Mouse (Mus musculus): ENCODE data around the gene Zfp276. TPM values are rescaled to one million over a fixed set of nuclear protein-coding genes. Genes with fewer than 3 reads are reported as not detected.

The Zfp276 gene
- polyA plus RNA-seq, 1 experiment from 2014 or later = 5.5 TPM

- H3K9ac ChIP-seq (replicated peaks) = no peak overlapping the region
- WGBS (ENCODE audit: insufficient replicate concordance) = 72% methylated on average over 13 of the region's 13 CpGs
- no peak for TF ChIP-seq EP300 (IDR thresholded peaks at IDR 0.05; ENCODE audit: low read depth)
- TF ChIP-seq CTCF (IDR thresholded peaks at IDR 0.05; ENCODE audit: low read depth) = no peak
- H3K27ac ChIP-seq (ENCODE audit: low read depth) = no peak overlapping the region
- no peak overlapping the region for H3K4me2 ChIP-seq (ENCODE audit: low read depth, low read length)
- ATAC-seq (no peak), DNase-seq (no peak)
- no peaks in the 10 kb centered on the region; the same call in 1 of the 2 replicates for H3K36me3 ChIP-seq (replicated peaks; ENCODE audit: insufficient read depth, low read length)
- no peak overlapping the region for H3K4me3 ChIP-seq (ENCODE audit: low read depth, low read length)
- H3K4me1 ChIP-seq (ENCODE audit: insufficient read depth) = peaks cover 14% of the 10 kb centered on the region
- peaks cover 7% of the 10 kb centered on the region; the same call in 1 of the 2 replicates for H3K27me3 ChIP-seq (ENCODE audit: insufficient read depth, low read length)
- no peaks in the 10 kb centered on the region for H3K9me3 ChIP-seq (ENCODE audit: low read length)
Measured at GRCm38 (mm10) chr8:123233300-123233699, 20.7 kb upstream of the Zfp276 start.

GRCm38 (mm10) chr8:123233760-123234159 is 20.2 kb upstream of the Zfp276 start:
- H3K36me3 ChIP-seq (replicated peaks; ENCODE audit: insufficient read depth, low read length) = no peaks in the 10 kb centered on the region
- H3K27ac ChIP-seq (ENCODE audit: low read depth) = no peak overlapping the region
- no peak overlapping the region for H3K4me3 ChIP-seq (ENCODE audit: low read depth, low read length)
- 76% methylated on average over 11 of the region's 11 CpGs for WGBS (ENCODE audit: insufficient replicate concordance)
- H3K9me3 ChIP-seq (ENCODE audit: low read length) = no peaks in the 10 kb centered on the region
- H3K4me2 ChIP-seq (ENCODE audit: low read depth, low read length) = no peak overlapping the region
- H3K9ac ChIP-seq (replicated peaks) = no peak overlapping the region
- no peak for ATAC-seq
- no peak for TF ChIP-seq EP300 (IDR thresholded peaks at IDR 0.05; ENCODE audit: low read depth)
- TF ChIP-seq CTCF (IDR thresholded peaks at IDR 0.05; ENCODE audit: low read depth) = no peak
- H3K27me3 ChIP-seq (ENCODE audit: insufficient read depth, low read length) = peaks cover 7% of the 10 kb centered on the region; the same call in 1 of the 2 replicates
- no peak for DNase-seq
- peaks cover 14% of the 10 kb centered on the region for H3K4me1 ChIP-seq (ENCODE audit: insufficient read depth)

GRCm38 (mm10) chr8:123234918-123235519 is 19.0 kb upstream of the Zfp276 start:
- DNase-seq (no peak), ATAC-seq (no peak; the same call in 1 of the 2 replicates)
- no peaks in the 10 kb centered on the region for H3K9me3 ChIP-seq (ENCODE audit: low read length)
- H3K4me1 ChIP-seq (ENCODE audit: insufficient read depth) = peaks cover 14% of the 10 kb centered on the region
- no peak overlapping the region for H3K27ac ChIP-seq (ENCODE audit: low read depth)
- no peaks in the 10 kb centered on the region for H3K36me3 ChIP-seq (replicated peaks; ENCODE audit: insufficient read depth, low read length)
- H3K27me3 ChIP-seq (ENCODE audit: insufficient read depth, low read length) = peaks cover 7% of the 10 kb centered on the region; the same call in 1 of the 2 replicates
- H3K4me3 ChIP-seq (ENCODE audit: low read depth, low read length) = peak overlapping the region; percentile 76
- TF ChIP-seq EP300 (IDR thresholded peaks at IDR 0.05; ENCODE audit: low read depth) (no peak), CTCF (IDR thresholded peaks at IDR 0.05; ENCODE audit: low read depth) (no peak)
- 29% methylated on average over 13 of the region's 13 CpGs for WGBS (ENCODE audit: insufficient replicate concordance)
- peak overlapping the region; percentile 74 for H3K9ac ChIP-seq (replicated peaks)
- peak overlapping the region; percentile 90 for H3K4me2 ChIP-seq (ENCODE audit: low read depth, low read length)

GRCm38 (mm10) chr8:123235520-123236497 is 18.2 kb upstream of the Zfp276 start, which contains the start of gene Spata2l:
Gene Spata2l, minus strand, starts transcription at chr8:123236233.
- peaks cover 14% of the 10 kb centered on the region for H3K4me1 ChIP-seq (ENCODE audit: insufficient read depth)
- DNase-seq (peak; percentile 92), ATAC-seq (peak; percentile 92)
- WGBS (ENCODE audit: insufficient replicate concordance) = 1% methylated on average over 57 of the region's 57 CpGs
- H3K27ac ChIP-seq (ENCODE audit: low read depth) = peak within 1 kb of the TSS; percentile 74
- H3K4me2 ChIP-seq (ENCODE audit: low read depth, low read length) = peak within 1 kb of the TSS; percentile 90
- H3K36me3 ChIP-seq (replicated peaks; ENCODE audit: insufficient read depth, low read length) = no peaks in the 10 kb centered on the region
- peaks cover 7% of the 10 kb centered on the region; the same call in 1 of the 2 replicates for H3K27me3 ChIP-seq (ENCODE audit: insufficient read depth, low read length)
- no peaks in the 10 kb centered on the region for H3K9me3 ChIP-seq (ENCODE audit: low read length)
- peak within 1 kb of the TSS; percentile 76 for H3K4me3 ChIP-seq (ENCODE audit: low read depth, low read length)
- H3K9ac ChIP-seq (replicated peaks) = peak within 1 kb of the TSS; percentile 74
- no peak for TF ChIP-seq EP300 (IDR thresholded peaks at IDR 0.05; ENCODE audit: low read depth)
- TF ChIP-seq CTCF (IDR thresholded peaks at IDR 0.05; ENCODE audit: low read depth) = peak; percentile 53

- 83% methylated on average over 10 of the region's 10 CpGs for WGBS (ENCODE audit: insufficient replicate concordance)
- 0 out of 2 replicates have a peak, but pooled peaks cover 9% of the 10 kb centered on the region for H3K36me3 ChIP-seq (replicated peaks; ENCODE audit: insufficient read depth, low read length)
Measured at GRCm38 (mm10) chr8:123239398-123239797, 14.6 kb upstream of the Zfp276 start.

More at GRCm38 (mm10) chr8:123239398-123239797, 14.6 kb upstream of the Zfp276 start:
- peaks cover 7% of the 10 kb centered on the region; the same call in 1 of the 2 replicates for H3K27me3 ChIP-seq (ENCODE audit: insufficient read depth, low read length)
- H3K9ac ChIP-seq (replicated peaks) = no peak overlapping the region
- no peak for ATAC-seq
- peaks cover 30% of the 10 kb centered on the region for H3K4me1 ChIP-seq (ENCODE audit: insufficient read depth)
- no peaks in the 10 kb centered on the region for H3K9me3 ChIP-seq (ENCODE audit: low read length)
- DNase-seq = no peak
- TF ChIP-seq EP300 (IDR thresholded peaks at IDR 0.05; ENCODE audit: low read depth) (no peak), CTCF (IDR thresholded peaks at IDR 0.05; ENCODE audit: low read depth) (no peak)
- no peak overlapping the region for H3K4me3 ChIP-seq (ENCODE audit: low read depth, low read length)
- H3K4me2 ChIP-seq (ENCODE audit: low read depth, low read length) = no peak overlapping the region
- H3K27ac ChIP-seq (ENCODE audit: low read depth) = no peak overlapping the region

Measured in liver, postnatal 0 days (tissue).